Mouse (Mus musculus) adrenal gland, postnatal 10 days (tissue): ENCODE results near the gene Otogl. TPM values are rescaled to one million over a fixed set of nuclear protein-coding genes. Genes with fewer than 3 reads are reported as not detected.

ENCODE experiments used
- DNase-seq: peaks from one replicate; pipeline ENCODE4 v3.0.0; 2021; ENCODE audit warnings: mixed read lengths
- long read RNA-seq, 2 experiments: library from polyadenylated mRNA; stranded (forward); transcript quantifications; one replicate each; pipeline ENCODE4 v2.0.0; 2021
- total RNA-seq, 2 experiments: library from RNA; stranded (reverse); gene quantifications; 2 replicates each; pipeline ENCODE4 v1.2.3; 2021

Gene Otogl
- under 1 TPM; 0.09 to 0.15 TPM for total RNA-seq
- long read RNA-seq, experiment 1 = 0 reads
- long read RNA-seq, experiment 2 = 0 reads

DNA sequence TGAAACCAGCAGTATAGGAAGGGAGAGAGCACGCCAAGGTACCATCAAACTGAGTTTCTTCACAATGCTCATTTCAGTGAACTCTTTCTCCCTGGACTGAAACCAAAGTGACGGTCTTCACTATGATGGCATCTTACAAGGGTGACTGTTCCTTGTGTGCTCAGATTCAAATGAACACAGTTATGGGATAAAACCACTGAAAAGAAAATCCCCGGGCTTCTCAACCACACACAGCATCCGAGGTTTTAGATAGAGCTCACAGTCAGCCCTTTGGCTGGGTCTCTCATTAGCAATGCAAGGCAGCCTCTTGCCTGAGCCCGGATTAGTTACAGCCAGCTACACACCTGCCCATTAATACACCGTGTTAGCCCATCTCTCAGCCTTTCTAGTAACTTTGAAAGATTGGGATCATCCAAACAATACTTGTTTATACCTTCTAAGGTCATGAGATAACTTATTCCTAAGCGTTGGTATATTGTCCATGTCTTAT, at the start of gene Otogl:
Otogl (minus strand) TSS at position 51 of the 490 bp plus-strand sequence.
- no peak for DNase-seq

DNA sequence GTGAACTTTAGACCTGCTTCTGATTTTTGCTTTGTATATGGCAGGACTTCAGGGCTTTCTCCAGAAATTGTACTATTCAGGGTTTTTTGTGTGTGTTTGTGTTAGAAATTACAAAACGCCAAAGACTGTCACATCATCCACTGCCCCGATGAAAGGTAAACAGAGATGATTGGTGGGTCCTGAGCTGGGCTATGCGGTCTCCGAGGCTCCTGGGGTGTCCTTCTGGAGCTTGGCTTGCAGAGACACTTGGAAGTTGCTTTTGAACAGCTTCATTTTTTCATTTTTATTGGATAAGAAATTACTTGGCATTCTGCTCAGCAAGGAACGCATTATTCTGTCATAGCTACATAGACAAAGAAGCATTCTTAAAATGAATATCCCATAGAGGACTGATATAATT, 44.7 kb upstream of the Otogl start:
- no peak for DNase-seq

DNA sequence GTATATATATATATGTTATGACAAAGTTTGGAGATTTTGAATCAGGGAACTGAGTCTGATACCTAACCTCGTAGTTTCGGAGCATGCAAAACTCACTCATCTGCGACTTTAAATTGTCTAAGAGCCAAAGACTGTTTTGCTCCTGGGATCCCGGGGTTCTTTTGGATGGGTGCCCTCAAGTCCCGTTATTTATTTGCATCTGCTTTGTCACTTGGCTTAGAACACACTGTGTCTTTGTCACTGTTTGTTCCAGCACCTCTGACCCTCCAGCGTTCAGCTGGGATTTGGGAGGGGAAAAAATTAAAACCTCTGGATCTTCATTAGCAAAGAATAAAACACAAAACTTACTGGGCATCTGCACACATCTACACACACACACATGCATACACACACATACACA, 42.5 kb upstream of the Otogl start:
- DNase-seq = peak; percentile 29

DNA sequence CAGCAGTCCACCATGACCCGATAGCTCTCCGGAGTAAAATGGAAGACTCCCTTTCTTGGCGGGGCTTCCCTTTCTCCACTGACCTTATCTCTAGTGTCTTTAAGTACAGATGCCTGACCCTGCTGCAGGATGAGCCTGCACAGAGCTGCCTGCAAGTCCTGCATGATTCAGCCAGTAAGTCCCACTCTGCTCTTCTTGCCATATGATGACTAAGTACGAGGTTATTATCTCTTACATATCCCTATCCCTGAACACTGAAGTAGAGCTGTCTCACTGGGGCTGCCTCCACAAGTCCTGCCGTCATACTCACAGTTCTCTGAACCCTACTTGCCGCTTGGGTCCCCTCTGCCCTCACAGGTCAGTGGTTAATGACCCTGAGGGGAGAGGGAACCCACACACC, 39.7 kb upstream of the Otogl start:
- DNase-seq = no peak

DNA sequence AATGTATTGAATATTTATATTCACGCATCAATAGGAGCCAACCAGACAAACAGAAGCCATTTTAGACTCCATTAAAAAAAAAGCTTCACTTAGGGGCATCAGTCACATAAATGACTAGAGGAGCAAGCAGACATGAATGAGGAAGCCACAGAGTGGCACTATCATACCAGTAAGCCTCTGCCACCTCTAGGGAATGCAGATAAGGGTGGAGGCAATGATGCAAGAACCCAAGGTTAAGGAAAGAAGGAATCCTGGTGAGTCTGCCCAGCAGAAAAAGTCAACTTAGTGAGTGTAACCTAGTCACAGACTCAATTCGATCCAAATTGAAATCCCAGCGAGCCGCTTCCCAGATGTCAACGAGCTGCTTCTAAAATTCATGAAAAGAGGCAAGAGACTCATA, 38.0 kb upstream of the Otogl start:
- DNase-seq = peak; percentile 42

DNA sequence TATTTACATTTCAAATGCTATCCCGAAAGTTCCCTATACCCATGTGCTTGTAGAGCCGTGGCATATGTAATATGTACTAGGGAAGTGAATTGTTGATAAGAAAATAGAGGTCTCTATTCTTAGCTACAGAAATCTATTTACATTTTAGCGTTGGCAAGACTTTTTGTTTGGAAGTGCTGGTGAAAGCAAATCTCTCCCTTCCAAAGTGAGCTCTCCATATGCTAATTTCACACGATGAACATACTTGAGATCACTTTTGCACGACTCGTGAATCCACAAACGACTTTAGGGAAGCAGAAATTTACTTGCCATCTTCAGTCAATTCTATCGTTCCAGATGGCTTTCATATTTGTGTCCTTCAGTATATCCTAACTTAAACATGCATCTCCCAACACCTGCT, 36.7 kb upstream of the Otogl start:
- no peak for DNase-seq

DNA sequence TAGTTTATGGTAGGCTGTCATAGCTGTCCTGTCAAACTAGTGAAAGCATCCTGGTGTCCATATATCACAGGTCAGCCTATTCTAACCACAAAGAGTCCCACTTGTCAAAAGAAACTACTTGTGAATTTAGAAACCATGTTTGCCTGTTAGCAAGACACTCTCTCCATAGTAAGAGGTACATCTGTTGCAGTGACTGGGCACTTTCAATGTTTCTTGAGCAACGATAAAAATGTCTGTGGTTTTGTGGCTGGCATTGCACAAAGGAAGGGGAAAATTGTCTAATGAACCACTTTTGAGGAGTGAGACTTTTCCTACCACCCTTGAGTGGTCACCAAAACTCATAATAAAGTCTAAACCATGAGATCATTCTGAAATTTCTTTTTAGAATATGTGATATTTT, 36.1 kb upstream of the Otogl start:
- no peak for DNase-seq

DNA sequence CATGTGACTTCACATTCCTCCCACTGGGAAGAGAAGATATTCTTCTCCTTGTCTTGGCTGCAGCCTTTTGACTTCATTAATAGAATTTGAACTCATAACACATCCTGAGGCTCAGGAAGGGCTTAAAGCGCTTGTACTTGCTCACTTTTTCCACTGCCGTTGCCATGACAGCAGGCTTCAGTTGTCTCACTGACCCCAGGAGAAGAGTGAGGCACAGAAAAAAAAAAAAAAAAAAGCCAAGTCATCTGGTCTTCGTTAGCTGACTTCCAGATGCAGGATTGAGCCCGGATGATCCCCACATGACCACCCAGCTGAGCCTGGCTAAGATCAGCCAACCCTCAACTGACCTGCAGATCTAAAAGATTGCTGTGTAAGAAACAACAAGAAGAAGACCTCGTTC, 34.4 kb upstream of the Otogl start:
- DNase-seq = no peak

DNA sequence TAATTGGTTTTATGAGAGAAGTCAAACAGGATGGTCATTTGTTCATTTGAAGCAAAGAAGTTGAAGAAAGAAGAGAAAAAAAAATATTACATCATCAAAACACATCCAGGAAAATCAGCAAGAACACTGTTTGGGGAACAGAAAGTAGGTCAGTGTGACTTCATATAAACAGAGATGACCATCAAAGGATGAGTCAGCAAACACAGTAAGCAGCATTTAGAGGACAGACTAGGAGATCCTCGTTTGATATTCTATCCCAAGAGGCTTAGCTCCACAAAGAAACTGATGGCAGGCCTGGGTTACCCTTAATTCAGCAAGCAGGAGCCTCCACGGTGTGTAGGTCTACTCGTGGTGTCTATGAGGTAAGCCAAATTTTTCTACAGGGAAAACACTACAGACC, 31.9 kb upstream of the Otogl start:
- DNase-seq = no peak

DNA sequence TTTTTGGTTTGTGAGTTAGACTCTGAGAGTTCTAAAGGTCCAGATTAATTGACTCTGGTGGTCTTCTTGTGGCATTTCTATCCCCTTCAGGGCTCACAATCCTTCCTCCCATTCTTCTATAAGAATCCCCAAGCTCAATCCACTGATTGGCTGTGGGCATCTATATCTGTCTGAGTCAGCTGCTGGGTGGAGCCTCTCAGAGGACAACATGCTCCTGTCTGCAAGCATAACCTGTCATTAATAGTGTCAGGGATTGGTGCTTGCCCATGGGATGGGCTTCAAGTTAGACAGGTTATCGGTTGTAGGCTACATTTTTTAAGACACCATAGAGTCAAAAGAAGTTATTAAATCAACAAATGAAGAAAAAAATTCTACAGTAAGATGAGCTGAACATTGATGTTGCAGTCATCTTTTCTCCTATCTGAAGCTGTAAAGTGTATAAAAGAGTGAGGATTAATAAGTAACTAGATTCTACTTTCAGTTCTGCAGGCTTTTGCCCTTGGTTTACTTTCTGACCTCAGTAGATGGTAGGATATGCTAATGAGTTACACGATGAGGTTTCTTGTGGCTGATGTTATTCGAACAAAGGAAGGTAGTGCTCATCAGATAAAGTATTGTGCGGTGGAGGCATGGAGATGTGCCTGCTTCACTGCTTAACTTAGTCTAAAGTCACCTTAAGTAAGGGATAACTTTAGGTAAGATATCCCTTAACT, 29.4 kb upstream of the Otogl start:
- DNase-seq = no peak

DNA sequence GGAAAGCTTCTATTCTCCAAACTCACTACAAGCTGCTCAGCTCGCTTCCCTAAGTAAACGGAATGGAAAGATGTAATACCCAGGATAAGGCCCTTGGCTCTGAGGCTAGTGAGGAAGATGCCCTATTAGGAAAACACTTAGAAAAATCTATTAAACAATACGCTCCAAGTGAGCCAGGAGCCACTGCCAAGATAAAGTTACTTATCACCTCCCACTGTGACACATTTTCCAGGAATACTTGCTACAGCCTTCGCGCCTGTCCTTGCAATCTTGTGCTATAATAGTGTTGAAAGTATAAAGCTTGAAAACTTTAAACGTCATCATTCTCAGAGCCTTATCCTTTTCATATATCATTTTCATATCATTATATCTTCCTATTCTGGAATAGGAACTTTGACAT, 28.4 kb upstream of the Otogl start:
- DNase-seq = no peak

DNA sequence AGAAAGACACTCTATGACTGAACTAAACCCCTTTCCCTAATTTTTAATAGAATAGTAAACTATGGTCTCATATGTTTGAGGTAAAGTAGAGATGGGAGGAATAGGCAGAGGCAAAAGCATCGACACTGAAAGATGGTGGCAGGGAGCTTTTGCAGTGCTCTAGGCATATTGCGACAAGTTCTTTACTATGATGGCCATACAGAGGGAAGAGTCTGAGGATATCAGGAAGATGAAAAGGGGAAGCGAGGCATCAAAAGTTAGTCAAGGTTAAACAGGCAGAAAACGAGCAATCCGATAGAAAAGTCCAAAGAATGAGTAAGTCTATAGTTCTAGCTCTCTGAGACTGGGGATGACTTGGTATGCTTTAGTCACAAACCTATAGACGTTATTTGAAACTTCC, 27.9 kb upstream of the Otogl start:
- no peak for DNase-seq

DNA sequence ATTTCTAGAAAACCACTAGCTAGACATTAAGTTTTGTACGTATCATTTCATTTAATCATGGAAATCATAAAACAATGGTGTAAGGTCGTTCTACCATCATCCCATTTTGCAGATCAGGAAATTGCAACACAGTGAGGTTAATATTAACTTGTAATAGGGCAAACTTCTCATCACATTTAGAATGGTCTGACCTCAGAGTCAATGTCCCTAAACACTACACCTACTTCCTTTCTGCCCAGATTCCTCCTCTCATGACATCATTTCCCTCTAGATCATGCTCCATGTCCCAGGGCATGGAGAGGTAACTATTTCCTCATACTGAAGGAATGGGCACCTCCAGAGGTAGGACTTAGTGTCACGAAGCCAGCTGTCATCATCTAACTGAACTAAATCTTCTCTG, 22.1 kb upstream of the Otogl start:
- no peak for DNase-seq

DNA sequence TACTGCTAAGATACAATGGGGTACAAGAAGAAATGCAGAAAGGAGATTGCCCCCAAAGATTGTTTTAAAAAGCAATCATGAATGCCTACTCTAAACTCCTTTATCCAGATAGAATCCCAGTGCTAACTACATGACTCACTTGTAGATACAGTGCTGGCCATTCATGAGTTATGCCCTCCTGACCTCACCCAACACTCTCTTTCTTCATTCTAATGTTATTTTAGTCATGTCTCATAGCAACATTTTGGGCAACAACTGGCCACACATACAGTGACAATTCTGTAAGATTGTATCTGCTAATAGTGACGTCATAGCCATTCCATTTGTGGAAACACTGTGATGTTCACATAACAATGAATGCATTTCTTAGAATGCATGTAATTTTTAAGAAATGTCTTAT, 21.6 kb upstream of the Otogl start:
- no peak for DNase-seq

DNA sequence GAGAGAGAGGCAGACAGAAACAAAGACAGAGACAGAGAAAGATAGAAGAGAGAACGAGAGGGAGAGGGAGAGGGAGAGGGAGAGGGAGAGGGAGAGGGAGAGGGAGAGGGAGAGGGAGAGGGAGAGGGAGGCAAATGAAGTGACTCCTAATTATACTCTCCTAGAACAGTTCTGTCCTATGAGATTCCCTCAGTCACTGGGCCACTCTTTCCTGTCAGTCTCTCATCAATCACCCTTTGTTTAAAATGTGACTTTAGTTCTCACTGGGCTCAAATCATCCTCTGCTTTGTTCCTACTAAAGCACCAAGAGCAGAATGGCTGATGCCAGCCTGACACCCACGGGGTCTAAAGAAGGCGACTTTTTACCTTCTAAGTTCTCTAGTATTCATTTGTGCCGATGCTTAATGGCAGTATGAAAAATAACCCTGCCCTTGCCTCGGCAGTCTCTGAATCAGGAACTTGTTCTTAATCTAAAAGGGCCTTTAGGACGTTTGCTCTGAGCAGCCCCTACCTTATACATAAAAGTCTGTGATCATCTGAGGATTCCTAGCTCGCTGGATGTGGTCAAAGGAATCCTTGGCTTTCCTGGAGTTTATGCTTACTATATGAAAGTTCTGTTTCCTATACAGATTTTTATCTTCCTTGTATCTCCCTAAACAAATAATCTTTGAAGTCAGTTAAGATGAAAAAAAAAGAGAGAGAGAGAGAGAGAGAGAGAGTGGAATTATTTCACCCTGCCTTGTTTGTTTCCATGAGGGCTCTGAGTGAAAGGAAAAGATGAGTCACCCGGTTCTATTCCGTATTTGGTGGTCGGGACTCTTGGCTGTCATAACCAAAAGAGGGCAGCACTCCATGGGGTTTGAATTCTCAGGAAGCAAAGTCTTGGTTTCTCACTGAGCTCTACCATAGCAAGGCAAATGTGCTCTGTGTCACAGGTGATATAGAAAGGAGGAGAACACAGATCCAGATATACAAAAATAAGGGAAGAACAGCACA, 20.2 kb upstream of the Otogl start:
- peak; percentile 65 for DNase-seq

DNA sequence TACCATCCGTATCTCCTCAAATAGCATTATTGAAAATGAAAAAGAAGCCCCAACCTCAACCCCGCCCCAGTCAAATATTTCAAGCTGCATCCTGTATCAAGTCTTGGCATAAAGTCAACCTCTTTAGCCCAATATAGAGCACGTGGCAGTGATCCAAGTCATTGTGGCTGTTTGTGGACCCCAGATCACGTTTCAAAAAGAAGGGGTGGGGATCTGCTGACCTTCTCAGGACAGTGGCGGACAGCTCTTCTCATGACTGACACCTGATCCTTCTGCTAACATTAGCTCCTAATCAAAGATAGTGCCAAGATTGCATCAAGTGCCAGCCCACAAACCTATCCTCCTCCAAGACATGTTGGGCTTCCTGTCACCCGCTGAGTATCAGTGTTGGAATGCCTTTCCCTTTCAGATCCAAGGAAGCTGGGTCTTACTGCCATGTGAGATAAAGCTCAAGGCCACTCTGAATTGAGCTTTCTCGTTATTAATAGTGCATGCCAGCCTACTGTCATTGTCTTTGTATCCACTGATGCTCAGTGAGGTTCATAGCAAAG, 18.6 kb upstream of the Otogl start:
- DNase-seq = peak; percentile 29

DNA sequence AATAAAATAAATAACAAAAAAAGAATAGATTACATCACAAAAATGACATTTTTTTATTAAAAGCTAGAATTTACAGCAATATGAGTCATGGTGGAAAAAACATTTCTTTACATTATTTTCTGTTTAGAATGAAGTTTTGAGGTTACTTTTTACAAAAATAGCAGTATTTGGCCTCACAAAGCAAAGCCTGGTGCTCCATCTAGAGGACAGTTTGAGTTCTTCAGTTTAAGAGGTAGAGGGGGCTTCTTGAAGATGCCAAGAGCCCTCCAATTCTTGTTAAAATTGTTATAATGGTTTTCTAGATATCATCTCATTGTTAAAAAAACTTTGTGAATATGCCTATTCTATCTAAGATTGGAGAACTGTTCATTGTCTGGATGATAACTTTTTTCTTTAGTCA, 13.4 kb upstream of the Otogl start:
- no peak for DNase-seq

DNA sequence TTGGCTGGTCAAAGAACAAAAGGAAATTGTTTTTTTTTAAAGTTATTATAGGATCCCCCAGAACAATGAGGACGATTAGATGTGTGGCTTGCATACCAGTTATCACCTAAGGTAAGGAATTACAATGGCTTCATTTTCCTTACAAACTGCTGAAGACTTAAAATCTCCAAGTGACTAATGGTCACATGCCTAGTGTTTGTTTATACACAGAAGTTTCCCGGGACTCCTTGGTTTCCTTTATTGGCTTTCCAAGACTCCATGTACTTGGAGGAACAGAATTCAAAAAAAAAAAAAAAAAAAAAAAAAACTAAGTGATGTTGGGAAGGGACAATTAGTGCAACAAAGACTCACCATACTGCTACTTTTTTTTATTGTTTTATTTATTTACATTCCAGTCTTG, 11.9 kb upstream of the Otogl start:
- no peak for DNase-seq

DNA sequence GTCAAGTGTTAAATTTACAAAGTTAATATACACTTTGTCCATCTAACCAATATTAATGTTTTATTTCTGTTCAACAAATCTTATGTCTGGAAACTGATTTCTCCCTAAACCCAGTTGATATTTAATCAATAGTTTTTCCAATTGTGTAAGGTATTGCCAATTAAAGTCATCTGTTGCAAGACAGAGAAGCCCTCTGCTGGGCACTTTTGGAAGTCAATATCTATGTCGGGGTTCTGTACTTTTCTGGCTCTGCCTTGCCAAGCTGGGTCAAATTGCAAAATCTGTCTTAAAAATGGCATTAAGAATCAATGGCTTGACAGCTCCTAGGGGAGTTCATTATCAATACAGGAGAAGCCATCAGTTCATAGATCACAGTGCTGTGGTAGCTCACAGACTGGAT, 10.8 kb upstream of the Otogl start:
- peak; percentile 40 for DNase-seq

DNA sequence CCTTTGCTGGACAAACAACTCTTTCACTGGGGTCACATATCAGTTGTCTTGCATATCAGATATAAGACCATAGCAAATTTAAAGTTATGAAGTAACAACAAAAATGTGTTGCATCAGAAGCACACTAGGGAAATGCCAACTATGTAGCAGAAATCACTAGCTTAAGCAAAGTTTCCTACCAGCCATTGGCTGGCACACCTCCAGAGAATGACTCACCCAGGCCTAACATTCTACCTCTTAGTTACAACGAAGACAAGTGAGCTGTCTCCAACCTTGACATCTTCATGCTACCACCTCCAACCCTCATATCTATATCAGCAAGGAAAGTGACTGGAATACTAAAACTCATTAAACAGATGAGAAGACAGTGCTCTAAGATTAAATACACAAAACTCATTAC, 9.6 kb upstream of the Otogl start:
- peak; percentile 91 for DNase-seq

DNA sequence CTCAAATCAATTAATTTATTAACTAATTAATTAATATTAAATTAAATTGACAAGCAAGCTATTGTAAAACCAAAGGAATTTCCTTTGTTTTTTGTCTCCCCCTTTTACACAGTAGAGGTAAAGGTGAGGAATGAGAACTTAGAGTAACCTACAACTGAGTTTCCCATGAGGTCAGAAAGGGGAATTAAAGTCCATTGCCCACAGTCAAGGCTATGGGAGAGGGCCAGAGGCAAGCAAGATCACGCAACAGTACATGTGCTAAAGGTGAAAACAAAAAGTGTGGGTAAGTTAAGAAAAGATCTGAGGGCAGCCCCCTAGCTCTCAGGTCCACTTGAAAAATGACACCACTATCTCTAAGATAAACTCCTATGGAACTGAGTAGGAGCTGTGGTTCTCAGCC, 9.2 kb upstream of the Otogl start:
- DNase-seq = no peak

DNA sequence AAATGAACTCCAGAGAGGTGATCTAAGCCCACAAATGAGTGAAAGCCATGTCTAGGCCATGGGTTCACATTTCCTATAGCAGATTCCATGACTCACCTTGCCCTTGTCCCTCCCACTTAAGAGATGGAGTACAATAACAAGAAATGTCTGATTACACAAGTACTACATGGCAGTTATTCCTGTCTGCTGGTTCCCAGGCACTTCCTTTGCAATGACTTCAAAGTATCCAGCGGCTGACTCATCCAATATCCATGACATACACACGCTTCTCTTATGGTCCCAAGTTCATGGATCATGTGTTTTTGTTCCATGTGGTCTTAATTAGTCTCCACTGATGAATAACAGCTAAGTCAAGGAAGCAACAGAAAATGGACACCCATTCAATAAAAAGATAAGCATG, 1.1 kb upstream of the Otogl start:
- DNase-seq = no peak

DNA sequence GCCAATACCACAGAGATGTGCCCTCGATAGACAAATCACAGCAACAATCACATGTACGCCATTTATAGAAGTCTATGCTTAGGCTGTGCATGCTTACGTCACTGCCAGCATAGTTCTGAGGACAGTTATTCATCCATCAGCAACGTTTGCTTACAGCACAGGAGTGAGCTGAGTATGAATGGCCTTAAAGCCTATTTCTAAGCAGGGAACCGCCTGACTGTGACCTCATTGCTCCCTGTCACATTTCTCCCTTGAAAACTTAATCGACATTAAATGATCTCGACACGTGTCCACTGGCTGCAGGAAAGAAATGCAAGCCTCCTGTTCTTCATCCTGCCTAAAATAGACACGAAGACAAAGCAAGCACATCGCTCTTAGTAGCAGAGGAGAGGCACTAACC, 5.5 kb downstream of the Otogl start:
- DNase-seq = no peak
